Mouse (Mus musculus) brain, embryonic 14.5 days (tissue): ENCODE results near the gene Cep164.

Experiments
- CTCF ChIP-seq: fragments of 200-500 bp; IDR thresholded peaks from 2 replicates; pipeline ENCODE4 v1.5.1; 2012; ENCODE audit warnings: inconsistent platforms, mild to moderate bottlenecking, moderate library complexity, borderline replicate concordance; ENCODE audit not compliant: insufficient read depth, insufficient read length; ENCODE audit errors: extremely low read depth
- POLR2A ChIP-seq: fragments of 200-500 bp; IDR thresholded peaks from 2 replicates; pipeline ENCODE4 v1.6.1; 2012; ENCODE audit warnings: mild to moderate bottlenecking, inconsistent platforms, borderline replicate concordance; ENCODE audit not compliant: poor library complexity, insufficient read depth, insufficient read length, severe bottlenecking; ENCODE audit errors: extremely low read depth

DNA sequence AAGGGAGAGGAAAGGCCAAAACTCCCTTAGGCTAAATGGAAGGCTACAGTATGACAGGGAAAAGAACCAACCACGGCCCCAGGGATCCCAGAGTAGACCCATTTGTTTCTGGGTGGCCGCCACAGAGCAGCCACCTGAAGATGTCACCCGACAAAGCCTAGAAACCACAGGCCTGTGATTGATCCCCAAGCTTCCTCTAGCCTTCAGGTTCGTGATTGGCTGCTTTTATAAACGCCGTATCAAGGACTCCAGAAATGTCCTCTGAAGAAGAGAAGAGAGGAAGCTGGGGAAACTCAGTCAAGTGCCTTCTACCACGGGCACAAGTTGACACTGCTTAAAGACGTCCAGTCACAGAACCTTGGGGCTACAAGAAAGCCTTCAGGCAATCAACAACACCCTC lies 20.7 kb downstream of the Cep164 start:
- TF ChIP-seq POLR2A (no peak), CTCF (no peak)
